Mouse (Mus musculus) layer of hippocampus, postnatal 14 days (tissue): ENCODE measurements around the gene Mocs1. TPM values are rescaled to one million over a fixed set of nuclear protein-coding genes. Genes with fewer than 3 reads are reported as not detected.
A peak's percentile ranks its signal among the peaks of the same experiment; 100 is the strongest.
"Not testable (repeated sequence)": the region's sequence is repeated elsewhere in the genome, so short reads cannot be mapped to it uniquely, and the experiment has no call there.

Experiments
- DNase-seq, 2 experiments: peaks; one replicate each; pipeline ENCODE4 v3.0.0; 2021 to 2022; ENCODE audit warnings: low spot score in 2 of 2, mixed read lengths in 1 of 2
- total RNA-seq, 2 experiments: library from RNA; stranded (reverse); gene quantifications; 2 replicates each; pipeline ENCODE4 v1.2.3; 2021

The Mocs1 gene
- total RNA-seq, 2 experiments from 2014 or later, result 14.5 to 18.9 TPM

DNA sequence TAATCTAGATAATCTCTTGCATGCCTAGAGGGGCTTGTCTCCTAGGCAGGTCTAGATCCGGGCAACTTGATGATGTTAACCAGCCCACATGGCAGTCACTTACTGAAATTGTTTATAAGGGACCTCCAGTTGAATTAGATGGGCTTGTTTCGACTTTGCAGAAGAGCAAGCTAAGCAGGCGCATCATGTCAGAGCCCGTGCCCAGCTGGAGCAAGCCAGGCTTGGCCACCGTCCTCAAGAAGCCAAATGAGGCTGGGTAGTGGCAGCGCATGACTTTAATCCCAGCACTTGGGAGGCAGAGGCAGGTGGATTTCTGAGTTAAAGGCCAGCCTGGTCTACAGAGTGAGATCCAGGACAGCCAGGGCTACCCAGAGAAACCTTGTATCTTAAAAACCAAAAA, 3.0 kb downstream of the Mocs1 start:
- no peak for DNase-seq

DNA sequence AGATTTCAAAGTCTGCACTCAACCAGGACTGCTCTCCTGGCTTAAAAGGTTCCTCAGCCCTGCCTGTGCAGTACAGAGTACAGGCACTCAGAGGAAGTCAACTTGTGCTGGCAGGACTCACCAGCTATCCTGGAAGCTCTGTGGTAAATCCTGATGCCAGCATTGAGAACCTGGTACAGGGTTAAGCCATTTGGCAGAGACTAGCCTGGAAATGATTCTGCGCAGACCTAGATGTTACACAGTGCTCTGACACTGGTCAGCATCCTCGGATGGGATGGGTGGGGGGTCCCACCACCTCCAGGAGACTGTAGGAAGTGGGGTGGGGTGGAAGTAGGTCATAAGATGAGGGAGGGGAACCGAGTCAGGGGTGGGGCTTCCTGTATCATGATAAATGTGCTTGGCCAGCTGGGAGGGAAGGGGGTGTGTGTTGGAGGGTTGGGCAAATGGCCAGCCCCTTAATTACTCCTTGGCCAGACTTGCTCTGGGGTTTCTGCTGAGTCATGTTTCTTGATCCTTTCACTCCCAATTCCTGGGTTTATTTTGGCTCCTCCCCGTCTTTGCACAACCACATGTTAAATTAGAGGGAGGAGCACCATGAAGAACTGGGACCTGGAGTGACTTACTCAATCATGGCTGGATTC, 4.0 kb downstream of the Mocs1 start:
- no peak for DNase-seq

DNA sequence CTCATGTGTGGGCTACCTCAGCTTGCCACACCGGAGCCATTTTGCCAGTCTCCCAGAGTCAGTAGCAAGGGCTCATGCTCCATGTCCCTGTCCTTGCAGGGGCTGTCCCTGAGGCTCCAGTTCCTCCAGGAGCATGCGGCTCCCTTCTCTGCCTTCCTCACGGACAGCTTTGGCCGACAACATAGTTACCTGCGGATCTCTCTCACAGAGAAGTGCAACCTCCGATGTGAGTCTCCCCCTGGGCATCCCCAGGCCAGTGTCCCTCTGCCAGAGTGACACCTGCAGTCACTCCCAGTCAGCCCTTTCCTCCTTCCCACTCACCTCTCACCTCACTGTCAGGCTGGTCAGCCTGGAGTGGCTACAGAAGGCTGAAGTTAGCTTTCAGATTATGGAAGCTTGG, 4.9 kb downstream of the Mocs1 start:
- no peak for DNase-seq

- DNase-seq, result no peak
Measured at GRCm38 (mm10) chr17:49434236-49434635, 6.1 kb downstream of the Mocs1 start.

DNA sequence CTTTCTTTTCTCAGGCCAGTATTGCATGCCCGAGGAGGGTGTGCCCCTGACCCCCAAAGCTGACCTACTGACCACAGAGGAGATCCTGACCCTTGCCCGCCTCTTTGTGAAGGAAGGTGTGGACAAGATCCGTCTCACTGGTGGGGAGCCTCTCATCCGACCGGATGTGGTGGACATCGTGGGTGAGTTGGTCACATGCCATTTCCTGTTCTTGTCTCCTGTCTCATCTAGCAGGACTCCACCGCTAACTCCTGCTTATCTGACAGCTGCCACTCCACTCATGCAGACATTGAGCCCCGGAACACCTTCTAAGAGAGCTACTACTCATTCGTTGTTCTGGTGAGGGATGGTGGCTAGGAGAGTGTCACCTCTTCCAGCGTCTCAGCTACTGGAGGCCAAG, 6.9 kb downstream of the Mocs1 start:
- no peak for DNase-seq

DNA sequence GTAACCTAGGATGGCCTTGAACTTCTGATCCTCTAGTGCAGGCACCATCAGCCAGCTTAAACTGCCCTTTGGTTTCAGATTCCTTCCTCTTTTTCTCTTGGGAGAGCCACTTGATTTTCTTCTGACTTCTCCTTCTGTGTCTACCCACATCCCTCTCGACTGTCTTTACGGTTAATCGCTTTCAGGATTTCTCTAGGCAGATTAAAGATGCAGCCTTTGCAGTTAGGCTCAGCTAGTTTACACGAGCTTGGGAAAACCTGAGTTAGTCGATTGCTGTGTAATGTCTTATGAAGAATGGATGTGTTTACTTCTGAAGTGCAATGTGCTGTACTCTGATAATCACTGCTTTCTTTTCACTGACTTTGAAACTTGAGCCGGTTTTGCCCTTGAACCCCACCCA, 8.5 kb downstream of the Mocs1 start:
- DNase-seq, result no peak

GRCm38 (mm10) chr17:49437306-49437705, 9.1 kb downstream of the Mocs1 start:
- DNase-seq, result not testable (repeated sequence)

DNA sequence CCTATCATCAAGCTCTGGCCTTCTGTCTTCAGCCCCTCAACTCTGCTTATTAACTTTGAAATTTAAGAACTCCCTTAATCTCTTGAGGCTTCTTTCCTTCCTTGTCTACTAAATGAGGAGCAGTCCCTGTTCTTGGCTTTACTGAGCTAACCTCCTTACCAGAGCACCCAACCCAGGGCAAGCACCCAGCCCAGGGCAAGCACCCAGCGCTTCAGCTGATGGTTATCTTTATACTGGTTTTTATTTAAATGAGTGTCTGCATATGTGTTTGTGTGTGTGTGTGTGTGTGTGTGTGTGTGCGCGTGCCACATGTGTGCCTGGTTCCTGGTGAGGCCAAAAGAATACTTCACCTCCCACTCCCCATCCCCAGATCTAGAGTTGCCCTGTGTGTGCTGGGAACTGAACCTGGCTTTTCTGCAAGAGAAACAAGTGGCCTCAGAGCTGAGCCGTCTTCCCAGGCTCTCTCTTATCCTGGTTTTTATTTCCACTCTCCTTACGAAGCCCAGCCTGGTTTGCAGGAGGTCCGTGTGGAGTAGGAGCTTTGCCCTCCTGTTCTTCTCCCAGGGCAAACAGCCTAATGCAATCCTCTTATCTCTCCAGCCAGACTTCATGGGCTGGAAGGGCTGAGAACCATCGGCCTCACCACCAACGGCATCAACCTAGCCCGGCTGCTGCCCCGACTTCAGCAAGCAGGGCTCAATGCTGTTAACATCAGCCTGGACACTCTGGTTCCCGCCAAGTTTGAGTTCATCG, 10.8 kb downstream of the Mocs1 start:
- DNase-seq, result no peak

- DNase-seq, result no peak
Measured at GRCm38 (mm10) chr17:49439706-49440105, 11.5 kb downstream of the Mocs1 start.

DNA sequence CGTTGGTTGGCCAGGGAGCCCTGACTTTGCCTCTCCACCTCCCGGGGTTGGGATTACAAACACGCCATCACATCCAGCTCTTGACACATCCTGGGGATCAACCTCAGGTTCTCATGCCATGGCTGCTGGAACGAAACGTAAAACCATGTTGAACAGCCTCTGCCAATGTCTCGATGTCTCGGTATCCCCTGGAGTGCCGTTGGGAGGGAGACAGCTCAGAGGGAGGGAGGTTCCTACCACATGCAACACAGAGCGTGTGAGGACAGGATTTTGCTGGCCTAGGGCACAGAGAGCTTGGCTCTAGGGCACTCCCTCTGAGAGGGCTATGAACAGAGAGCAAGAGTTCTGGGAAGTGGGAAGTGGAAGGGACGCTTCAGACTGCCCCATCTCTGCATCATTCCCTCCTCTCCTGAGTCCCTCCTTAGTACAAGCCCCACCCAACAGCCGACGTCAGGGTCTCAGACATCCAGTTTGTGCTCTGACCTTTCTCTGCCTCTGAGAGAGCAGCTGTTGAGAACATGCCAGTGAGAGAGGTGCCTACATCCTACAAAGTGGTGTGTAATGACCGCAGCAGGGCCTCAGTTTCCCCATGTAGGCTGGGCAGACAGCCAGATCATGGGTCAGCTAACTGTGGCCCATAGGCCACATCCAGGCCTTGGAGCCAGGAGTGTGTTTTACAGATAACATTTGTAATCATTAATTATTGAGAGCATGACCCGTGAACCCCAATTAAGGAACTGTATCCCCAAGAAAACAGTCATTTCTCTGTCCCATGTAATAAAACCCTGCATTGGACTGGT, 12.4 kb downstream of the Mocs1 start:
- no peak for DNase-seq

- not testable (repeated sequence) for DNase-seq
Measured at GRCm38 (mm10) chr17:49442841-49443240, 14.7 kb downstream of the Mocs1 start.

GRCm38 (mm10) chr17:49448570-49449229, 20.5 kb downstream of the Mocs1 start:
- DNase-seq, result no peak

- no peak for DNase-seq
Measured at GRCm38 (mm10) chr17:49449230-49449608, 21.1 kb downstream of the Mocs1 start.

DNA sequence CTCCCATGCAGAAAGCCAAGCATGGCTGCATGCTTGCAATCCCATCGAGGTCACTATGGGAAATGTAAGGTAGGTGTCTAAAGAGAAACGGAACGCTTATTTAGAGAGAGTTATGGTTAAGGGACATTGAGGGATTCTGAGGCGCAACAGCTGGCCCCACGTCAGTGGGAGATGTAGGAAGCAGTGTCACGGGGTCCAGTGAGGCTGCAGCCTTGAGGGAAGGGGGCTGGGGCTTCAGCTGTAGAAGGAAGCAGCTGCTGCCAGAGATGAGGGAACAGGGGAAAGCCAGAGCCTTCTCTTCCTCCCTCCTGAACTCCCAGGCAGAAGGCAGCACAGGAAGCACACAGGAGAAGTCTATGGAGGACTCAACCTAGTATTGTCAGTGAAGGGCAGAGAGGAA, 22.8 kb downstream of the Mocs1 start:
- DNase-seq, result no peak

DNA sequence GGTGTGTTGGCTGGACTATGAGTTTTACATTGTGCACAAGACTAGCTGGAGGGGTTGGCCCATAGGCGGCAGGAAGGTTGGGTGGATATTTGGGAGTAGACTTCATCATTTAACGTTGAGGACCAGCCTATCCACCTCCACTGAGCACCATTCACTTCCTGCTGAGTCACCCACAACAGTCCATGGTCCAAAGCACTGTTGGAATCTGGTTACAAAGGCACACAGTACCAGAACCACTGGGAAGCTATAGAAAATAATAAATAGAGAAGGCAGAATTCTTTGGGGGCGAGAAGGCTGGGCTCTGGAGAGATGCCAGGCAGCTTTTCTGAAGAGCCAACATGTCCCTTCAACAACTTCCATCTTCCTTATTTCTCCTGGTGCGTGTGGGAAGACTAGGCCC, 28.2 kb downstream of the Mocs1 start:
- DNase-seq, result no peak

DNA sequence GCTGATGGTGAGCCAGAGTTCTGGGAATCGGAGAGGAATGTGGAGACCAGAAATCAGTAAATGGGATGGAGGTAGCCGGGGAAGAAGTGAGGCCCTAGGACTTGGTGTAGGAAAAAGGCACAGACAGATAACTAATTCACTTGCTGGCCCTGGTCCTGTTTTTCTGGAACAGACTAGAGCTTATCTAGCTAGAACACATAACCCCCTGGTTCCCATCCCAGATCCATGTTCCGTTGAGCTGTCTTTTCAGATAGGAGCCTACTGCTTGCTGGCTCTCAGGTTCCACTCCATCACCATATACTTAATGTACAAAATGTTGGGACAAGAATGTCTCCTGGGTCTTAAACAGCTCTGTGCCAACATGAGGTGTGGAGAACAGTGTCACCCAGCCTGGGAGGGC, 29.7 kb downstream of the Mocs1 start:
- no peak for DNase-seq

GRCm38 (mm10) chr17:49458386-49458785, 30.2 kb downstream of the Mocs1 start:
- no peak for DNase-seq

GRCm38 (mm10) chr17:49464884-49465283, 36.7 kb downstream of the Mocs1 start:
- DNase-seq, result no peak

- DNase-seq, result peak; percentile 76 to 81
Measured at GRCm38 (mm10) chr17:49468223-49468622, 40.1 kb downstream of the Mocs1 start.

- no peak for DNase-seq
Measured at GRCm38 (mm10) chr17:49472626-49473025, 44.5 kb downstream of the Mocs1 start.

DNA sequence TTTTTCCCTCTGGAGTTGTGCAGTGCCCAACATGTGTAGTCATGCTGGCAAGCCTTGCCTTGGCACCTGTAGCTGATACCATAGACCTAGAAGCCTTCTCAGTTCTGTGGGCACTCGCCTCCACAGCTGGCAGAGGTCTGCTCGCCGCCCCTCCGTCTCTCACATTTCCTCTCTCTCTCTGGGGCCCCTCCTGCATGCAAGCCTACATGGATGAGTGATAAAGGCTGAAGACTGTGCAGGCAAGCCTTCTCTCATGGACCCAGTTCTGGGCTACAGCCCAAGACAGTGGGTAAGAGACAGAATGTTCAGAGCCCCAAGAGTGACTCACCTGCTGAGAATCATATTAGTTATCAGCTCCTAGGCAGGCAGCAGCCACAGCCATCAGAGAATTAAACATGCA, 45.9 kb downstream of the Mocs1 start:
- DNase-seq, result no peak

DNA sequence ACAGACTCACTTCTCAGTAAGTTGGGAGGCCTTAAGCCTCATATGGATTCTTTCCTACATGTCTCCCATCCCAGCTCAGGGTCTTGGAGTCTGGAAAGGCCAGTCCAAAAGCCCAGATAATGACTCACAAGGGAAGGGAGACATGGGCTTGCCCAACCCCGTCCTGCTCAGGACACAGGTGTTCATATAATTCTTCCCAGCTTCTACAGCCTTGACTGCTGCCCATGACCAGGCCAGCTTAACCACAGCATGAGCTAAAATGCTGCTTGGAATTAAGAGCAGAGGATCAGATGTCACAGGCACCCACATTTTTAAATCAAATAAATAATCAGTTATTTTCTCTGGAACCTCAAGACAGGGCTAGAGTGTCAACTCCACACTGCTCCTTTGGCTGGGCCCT, 47.0 kb downstream of the Mocs1 start:
- no peak for DNase-seq
